8 mouse cellular contexts compared by ENCODE assay signal in the genomic region with DNA sequence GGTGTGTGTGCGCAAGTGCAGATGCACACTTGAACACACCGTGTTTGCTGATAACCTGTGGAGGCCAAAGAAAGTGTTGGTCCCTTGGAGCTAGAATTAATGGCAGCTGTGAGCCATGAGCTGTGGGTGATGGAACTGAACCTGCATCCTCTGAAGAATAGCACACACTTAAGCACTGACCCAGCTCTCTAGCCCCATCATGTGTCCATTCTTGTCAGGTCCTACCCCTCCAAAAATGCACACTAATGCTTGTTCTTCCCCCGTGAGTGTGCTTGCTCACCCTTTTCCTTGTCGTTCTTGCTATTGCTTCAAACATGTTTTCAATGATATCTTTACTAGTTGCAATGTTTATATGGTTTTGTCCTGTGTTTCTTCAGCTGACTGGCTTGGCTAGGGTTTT.
A peak's percentile ranks its signal among the peaks of the same experiment; 100 is the strongest.
DNase-seq lines count a peak whose midpoint lies in the region; ATAC-seq and TF ChIP-seq lines count a peak whose summit lies in the region.

No protein-coding gene starts in this region.

- no peak overlapping the region for H3K4me3 ChIP-seq in forebrain, embryonic 12.5 days (replicated peaks)
- H3K4me3 ChIP-seq in forebrain, embryonic 13.5 days: no peak overlapping the region
- no peak overlapping the region for H3K4me3 ChIP-seq in thymus, adult 2 months (ENCODE audit: control insufficient read depth, insufficient read depth, low read length)
- no peak overlapping the region for H3K4me3 ChIP-seq in intestine, embryonic 16.5 days (ENCODE audit: low read length)
- no peak overlapping the region for H3K4me3 ChIP-seq in midbrain, embryonic 13.5 days (replicated peaks)

- H3K4me1 ChIP-seq in forebrain, embryonic 12.5 days: no peaks in the 10 kb centered on the region
- H3K4me1 ChIP-seq in forebrain, embryonic 13.5 days: no peaks in the 10 kb centered on the region
- no peaks in the 10 kb centered on the region for H3K4me1 ChIP-seq in thymus, adult 2 months (replicated peaks; ENCODE audit: control insufficient read depth, insufficient read depth, low read length)
- no peaks in the 10 kb centered on the region for H3K4me1 ChIP-seq in intestine, embryonic 16.5 days (ENCODE audit: control insufficient read depth, insufficient read depth, low read length)
- H3K4me1 ChIP-seq in midbrain, embryonic 13.5 days (replicated peaks): 0 out of 2 replicates have a peak, but pooled peaks cover 2% of the 10 kb centered on the region

- H3K9me3 ChIP-seq in forebrain, embryonic 12.5 days: no peaks in the 10 kb centered on the region
- H3K9me3 ChIP-seq in forebrain, embryonic 13.5 days (replicated peaks): no peaks in the 10 kb centered on the region
- no peaks in the 10 kb centered on the region for H3K9me3 ChIP-seq in intestine, embryonic 16.5 days (ENCODE audit: control insufficient read depth, low read length)
- no peaks in the 10 kb centered on the region for H3K9me3 ChIP-seq in midbrain, embryonic 13.5 days

- H3K27ac ChIP-seq in forebrain, embryonic 12.5 days: no peak overlapping the region
- H3K27ac ChIP-seq in forebrain, embryonic 13.5 days: no peak overlapping the region
- no peak overlapping the region for H3K27ac ChIP-seq in thymus, adult 2 months (ENCODE audit: control insufficient read depth, insufficient read depth, low read length)
- H3K27ac ChIP-seq in intestine, embryonic 16.5 days (ENCODE audit: low read length): no peak overlapping the region
- no peak overlapping the region for H3K27ac ChIP-seq in midbrain, embryonic 13.5 days

- TF ChIP-seq CTCF in thymus, adult 2 months (IDR thresholded peaks at IDR 0.05; ENCODE audit: borderline replicate concordance, control insufficient read depth, extremely low read depth, insufficient read depth, low read length, poor library complexity): no peak

- DNase-seq in thymus, adult 2 months: peak; percentile 31
- DNase-seq in thymus, adult 18-20 months: no peak
- peak; percentile 61 for DNase-seq in embryo, embryonic 11 days
- no peak for DNase-seq in ovary, adult 18-20 months (ENCODE audit: low spot score)

- no peak for TF ChIP-seq POLR2A in thymus, adult 2 months (IDR thresholded peaks at IDR 0.05; ENCODE audit: control insufficient read depth, extremely low read depth, insufficient read depth, low read length, poor library complexity)

- no peaks in the 10 kb centered on the region for H3K27me3 ChIP-seq in forebrain, embryonic 12.5 days
- H3K27me3 ChIP-seq in forebrain, embryonic 13.5 days: no peaks in the 10 kb centered on the region
- no peaks in the 10 kb centered on the region for H3K27me3 ChIP-seq in thymus, adult 2 months (ENCODE audit: control insufficient read depth, insufficient read depth, low read length)
- H3K27me3 ChIP-seq in intestine, embryonic 16.5 days (replicated peaks; ENCODE audit: control insufficient read depth, insufficient read depth, low read length): no peaks in the 10 kb centered on the region
- no peaks in the 10 kb centered on the region for H3K27me3 ChIP-seq in midbrain, embryonic 13.5 days

- no peak overlapping the region for H3K9ac ChIP-seq in forebrain, embryonic 12.5 days
- H3K9ac ChIP-seq in forebrain, embryonic 13.5 days: no peak overlapping the region
- no peak overlapping the region for H3K9ac ChIP-seq in intestine, embryonic 16.5 days (ENCODE audit: low read depth, low read length)
- H3K9ac ChIP-seq in midbrain, embryonic 13.5 days (replicated peaks): no peak overlapping the region

- peak; percentile 41; the same call in 1 of the 2 replicates for ATAC-seq in forebrain, embryonic 12.5 days (ENCODE audit: low FRiP score)
- ATAC-seq in forebrain, embryonic 13.5 days: no peak
- ATAC-seq in intestine, embryonic 16.5 days: 0 out of 2 replicates have a peak, but pooled peaks have one; percentile 33
- ATAC-seq in midbrain, embryonic 13.5 days: 0 out of 2 replicates have a peak, but pooled peaks have one; percentile 40

- H3K4me2 ChIP-seq in forebrain, embryonic 12.5 days: no peak overlapping the region
- H3K4me2 ChIP-seq in forebrain, embryonic 13.5 days: no peak overlapping the region
- no peak overlapping the region for H3K4me2 ChIP-seq in intestine, embryonic 16.5 days (ENCODE audit: low read depth, low read length)
- H3K4me2 ChIP-seq in midbrain, embryonic 13.5 days (replicated peaks): no peak overlapping the region

- H3K36me3 ChIP-seq in forebrain, embryonic 12.5 days (replicated peaks): no peaks in the 10 kb centered on the region; the same call in 1 of the 2 replicates
- H3K36me3 ChIP-seq in forebrain, embryonic 13.5 days (ENCODE audit: poor library complexity, severe bottlenecking): peaks cover 7% of the 10 kb centered on the region; the same call in 1 of the 2 replicates
- H3K36me3 ChIP-seq in thymus, adult 2 months (ENCODE audit: control insufficient read depth, insufficient read depth, low read length): no peaks in the 10 kb centered on the region
- no peaks in the 10 kb centered on the region for H3K36me3 ChIP-seq in intestine, embryonic 16.5 days (ENCODE audit: control insufficient read depth, insufficient read depth, low read length)
- peaks cover 11% of the 10 kb centered on the region for H3K36me3 ChIP-seq in midbrain, embryonic 13.5 days

- WGBS in forebrain, embryonic 12.5 days: 59% methylated on average over 4 of the region's 4 CpGs
- 55% methylated on average over 4 of the region's 4 CpGs for WGBS in forebrain, embryonic 13.5 days
- 57% methylated on average over 4 of the region's 4 CpGs for WGBS in thymus, adult 2 months
- 59% methylated on average over 4 of the region's 4 CpGs for WGBS in intestine, embryonic 16.5 days
- 56% methylated on average over 4 of the region's 4 CpGs for WGBS in midbrain, embryonic 13.5 days

Comparison
In these comparisons a context has a peak if more than half of its experiments do, and no peak if none do; other contexts are left out.
1. DNase-seq: peak in thymus, adult 2 months (single experiment) and embryo, embryonic 11 days (single experiment); none in thymus, adult 18-20 months (0 of 2) and ovary, adult 18-20 months (single experiment).